Mouse (Mus musculus): ENCODE data around the gene Sptbn2.

GRCm38 (mm10) chr19:4782891-4783290 is 71.9 kb downstream of the Sptbn2 start:
- TF ChIP-seq TAL1 (IDR thresholded peaks at IDR 0.05; ENCODE audit: low read length) (no peak), GATA1 (IDR thresholded peaks at IDR 0.05; ENCODE audit: low read length) (no peak)
